Mouse (Mus musculus) layer of hippocampus, adult 11-12 months (tissue): Measurements from ENCODE around the gene Lsm12.

Experiments used
- DNase-seq: peaks from one replicate; pipeline ENCODE4 v3.0.0; 2022; ENCODE audit warnings: low spot score

Gene Lsm12

GRCm38 (mm10) chr11:102184646-102185495 lies at the start of gene Lsm12:
Gene Lsm12 (minus strand): TSS chr11:102185296.
- peak; percentile 93 for DNase-seq

- DNase-seq: peak; percentile 99
Measured at GRCm38 (mm10) chr11:102230006-102230741, 45.1 kb upstream of the Lsm12 start, which contains the start of gene Hdac5. Gene Hdac5 (minus strand): TSS chr11:102230166.

GRCm38 (mm10) chr11:102229331-102229953 lies 44.3 kb upstream of the Lsm12 start:
- no peak for DNase-seq

GRCm38 (mm10) chr11:102228646-102229268 lies 43.7 kb upstream of the Lsm12 start:
- DNase-seq: no peak

GRCm38 (mm10) chr11:102228191-102228545 lies 43.1 kb upstream of the Lsm12 start:
- no peak for DNase-seq

GRCm38 (mm10) chr11:102227270-102228190 lies 42.4 kb upstream of the Lsm12 start:
- DNase-seq: no peak

- DNase-seq: no peak
Measured at GRCm38 (mm10) chr11:102226067-102226978, 41.2 kb upstream of the Lsm12 start.

- no peak for DNase-seq
Measured at GRCm38 (mm10) chr11:102225221-102225620, 40.1 kb upstream of the Lsm12 start.

- no peak for DNase-seq
Measured at GRCm38 (mm10) chr11:102224686-102225085, 39.6 kb upstream of the Lsm12 start.

GRCm38 (mm10) chr11:102223166-102223565 lies 38.1 kb upstream of the Lsm12 start:
- peak; percentile 47 for DNase-seq

GRCm38 (mm10) chr11:102221954-102222351 lies 36.9 kb upstream of the Lsm12 start:
- no peak for DNase-seq

- DNase-seq: peak; percentile 15
Measured at GRCm38 (mm10) chr11:102221243-102221953, 36.3 kb upstream of the Lsm12 start.

GRCm38 (mm10) chr11:102220451-102220850 lies 35.4 kb upstream of the Lsm12 start:
- DNase-seq: peak; percentile 42

GRCm38 (mm10) chr11:102219994-102220346 lies 34.9 kb upstream of the Lsm12 start:
- peak; percentile 44 for DNase-seq

GRCm38 (mm10) chr11:102219247-102219993 lies 34.3 kb upstream of the Lsm12 start:
- DNase-seq: no peak

- DNase-seq: peak; percentile 97
Measured at GRCm38 (mm10) chr11:102218783-102219182, 33.7 kb upstream of the Lsm12 start.

- peak; percentile 17 for DNase-seq
Measured at GRCm38 (mm10) chr11:102217876-102218430, 32.9 kb upstream of the Lsm12 start.

- DNase-seq: peak; percentile 44
Measured at GRCm38 (mm10) chr11:102217396-102217795, 32.3 kb upstream of the Lsm12 start.
